Mouse (Mus musculus) G1E (cell line): ENCODE data around the gene Epha2. TPM values are rescaled to one million over a fixed set of nuclear protein-coding genes. Genes with fewer than 3 reads are reported as not detected.

ENCODE experiments used
- ATAC-seq: 2 replicates; pipeline ENCODE4 v1.8.0; 2016; ENCODE audit warnings: mild to moderate bottlenecking; ENCODE audit not compliant: insufficient number of reproducible peaks, poor library complexity, low FRiP score, severe bottlenecking; ENCODE audit errors: extremely low read depth
- DNase-seq: peaks from one replicate; pipeline ENCODE4 v3.0.0; 2012; ENCODE audit warnings: low spot score
- H3K27me3 ChIP-seq: 2 replicates; pipeline ENCODE4 v1.6.1; 2012; ENCODE audit warnings: mild to moderate bottlenecking, low read length, inconsistent platforms; ENCODE audit not compliant: insufficient read depth
- H3K36me3 ChIP-seq: replicated peaks from 2 replicates; pipeline ENCODE3; 2012; ENCODE audit warnings: mild to moderate bottlenecking, inconsistent platforms
- H3K4me1 ChIP-seq: 2 replicates; pipeline ENCODE4 v1.6.1; 2012; ENCODE audit warnings: low read depth, low read length, inconsistent platforms, mixed read lengths; ENCODE audit not compliant: insufficient read depth
- H3K4me3 ChIP-seq: 2 replicates; pipeline ENCODE4 v1.5.1; 2012; ENCODE audit warnings: low read depth, mild to moderate bottlenecking, inconsistent platforms, low read length, moderate library complexity, mixed read lengths
- H3K9me3 ChIP-seq: replicated peaks from 2 replicates; pipeline ENCODE4 v1.6.1; 2012; ENCODE audit warnings: inconsistent platforms
- CTCF ChIP-seq: IDR thresholded peaks from 2 replicates; pipeline ENCODE4 v1.5.1; 2012; ENCODE audit warnings: low read depth, low read length, inconsistent platforms, mixed read lengths
- GATA1 ChIP-seq: IDR thresholded peaks from 2 replicates; pipeline ENCODE4 v1.6.1; 2012; ENCODE audit warnings: borderline replicate concordance, low read length, inconsistent platforms, mixed read lengths
- GATA2 ChIP-seq: IDR thresholded peaks from 2 replicates; pipeline ENCODE4 v1.6.1; 2012; ENCODE audit warnings: low read depth, low read length, inconsistent platforms, borderline replicate concordance
- POLR2AphosphoS5 ChIP-seq: IDR thresholded peaks from 2 replicates; pipeline ENCODE4 v1.6.1; 2012; ENCODE audit warnings: low read depth, low read length, inconsistent platforms; ENCODE audit not compliant: insufficient replicate concordance
- TAL1 ChIP-seq: conservative IDR thresholded peaks from 2 replicates; pipeline ENCODE4 v1.6.1; 2012; ENCODE audit warnings: low read depth, low read length, inconsistent platforms, mixed read lengths
- polyA plus RNA-seq: library from polyadenylated mRNA; stranded (reverse); fragments of >175 nt; gene quantifications from 2 replicates; pipeline ENCODE4 v1.2.3, GENCODE M21; 2012
- total RNA-seq, 2 experiments: library from RNA; stranded (forward) in 1 of 2; stranded (reverse) in 1 of 2; fragments of 200-1000 nt in 1 of 2; fragments of >200 nt in 1 of 2; fragmentation: Nextera tagmentation in 1 of 2; gene quantifications; 2 replicates each; pipeline ENCODE4 v1.2.3; 2014 to 2017

The Epha2 gene
- total and polyA plus RNA-seq, 3 experiments = not detected

GRCm38 (mm10) chr4:141270201-141270940 lies 30.7 kb upstream of the Epha2 start:
- Histone ChIP-seq H3K9me3 (no peaks in the 10 kb centered on the region), H3K4me3 (no peak overlapping the region), H3K36me3 (no peaks in the 10 kb centered on the region), H3K27me3 (peaks cover 11% of the 10 kb centered on the region; the same call in 1 of the 2 replicates), H3K4me1 (no peaks in the 10 kb centered on the region)
- TF ChIP-seq CTCF (no peak), GATA1 (no peak), GATA2 (no peak), POLR2AphosphoS5 (no peak), TAL1 (no peak)
- DNase-seq (no peak), ATAC-seq (no peak)

GRCm38 (mm10) chr4:141271228-141271627 lies 29.8 kb upstream of the Epha2 start:
- Histone ChIP-seq H3K27me3 (peaks cover 17% of the 10 kb centered on the region; the same call in 1 of the 2 replicates), H3K4me3 (no peak overlapping the region)
- no peak for ATAC-seq

GRCm38 (mm10) chr4:141271721-141272120 lies 29.3 kb upstream of the Epha2 start:
- peaks cover 17% of the 10 kb centered on the region; the same call in 1 of the 2 replicates for H3K27me3 ChIP-seq
- DNase-seq = no peak

More at GRCm38 (mm10) chr4:141271228-141271627, 29.8 kb upstream of the Epha2 start:
- H3K4me1 ChIP-seq = no peaks in the 10 kb centered on the region
- no peak for DNase-seq
- no peaks in the 10 kb centered on the region for H3K36me3 ChIP-seq
- no peak for TF ChIP-seq TAL1
- TF ChIP-seq GATA2 = no peak
- TF ChIP-seq POLR2AphosphoS5 = no peak
- no peak for TF ChIP-seq CTCF
- no peak for TF ChIP-seq GATA1
- H3K9me3 ChIP-seq = no peaks in the 10 kb centered on the region

GRCm38 (mm10) chr4:141272878-141273277 lies 28.2 kb upstream of the Epha2 start:
- ATAC-seq = no peak
- TF ChIP-seq CTCF = no peak
- TF ChIP-seq GATA1 = no peak
- TF ChIP-seq POLR2AphosphoS5 = no peak
- TF ChIP-seq TAL1 = no peak
- TF ChIP-seq GATA2 = no peak
- no peaks in the 10 kb centered on the region for H3K4me1 ChIP-seq
- no peaks in the 10 kb centered on the region for H3K9me3 ChIP-seq
- H3K36me3 ChIP-seq = no peaks in the 10 kb centered on the region
- H3K27me3 ChIP-seq = peaks cover 24% of the 10 kb centered on the region; the same call in 1 of the 2 replicates
- DNase-seq = no peak
- no peak overlapping the region for H3K4me3 ChIP-seq

More at GRCm38 (mm10) chr4:141271721-141272120, 29.3 kb upstream of the Epha2 start:
- TF ChIP-seq GATA2 = no peak
- no peak for TF ChIP-seq TAL1
- TF ChIP-seq GATA1 = no peak
- no peak for TF ChIP-seq CTCF
- TF ChIP-seq POLR2AphosphoS5 = no peak
- Histone ChIP-seq H3K9me3 (no peaks in the 10 kb centered on the region), H3K4me1 (no peaks in the 10 kb centered on the region), H3K36me3 (no peaks in the 10 kb centered on the region), H3K4me3 (no peak overlapping the region)
- ATAC-seq = no peak

GRCm38 (mm10) chr4:141273296-141273695 lies 27.7 kb upstream of the Epha2 start:
- Histone ChIP-seq H3K4me3 (no peak overlapping the region), H3K4me1 (no peaks in the 10 kb centered on the region), H3K27me3 (peaks cover 25% of the 10 kb centered on the region; the same call in 1 of the 2 replicates), H3K9me3 (no peaks in the 10 kb centered on the region), H3K36me3 (no peaks in the 10 kb centered on the region)
- DNase-seq (no peak), ATAC-seq (no peak)
- TF ChIP-seq CTCF = no peak; the same call in 1 of the 2 replicates
- no peak for TF ChIP-seq GATA1
- TF ChIP-seq TAL1 = no peak
- TF ChIP-seq GATA2 = no peak
- no peak for TF ChIP-seq POLR2AphosphoS5

GRCm38 (mm10) chr4:141274485-141275341 lies 26.3 kb upstream of the Epha2 start:
- DNase-seq = no peak
- Histone ChIP-seq H3K4me3 (no peak overlapping the region), H3K27me3 (peaks cover 28% of the 10 kb centered on the region; the same call in 1 of the 2 replicates), H3K4me1 (no peaks in the 10 kb centered on the region), H3K9me3 (no peaks in the 10 kb centered on the region), H3K36me3 (no peaks in the 10 kb centered on the region)
- no peak for ATAC-seq
- no peak for TF ChIP-seq GATA1
- no peak for TF ChIP-seq POLR2AphosphoS5
- no peak for TF ChIP-seq GATA2
- no peak for TF ChIP-seq CTCF
